ENCODE assay signal across 18 mouse cellular contexts in the genomic region with DNA sequence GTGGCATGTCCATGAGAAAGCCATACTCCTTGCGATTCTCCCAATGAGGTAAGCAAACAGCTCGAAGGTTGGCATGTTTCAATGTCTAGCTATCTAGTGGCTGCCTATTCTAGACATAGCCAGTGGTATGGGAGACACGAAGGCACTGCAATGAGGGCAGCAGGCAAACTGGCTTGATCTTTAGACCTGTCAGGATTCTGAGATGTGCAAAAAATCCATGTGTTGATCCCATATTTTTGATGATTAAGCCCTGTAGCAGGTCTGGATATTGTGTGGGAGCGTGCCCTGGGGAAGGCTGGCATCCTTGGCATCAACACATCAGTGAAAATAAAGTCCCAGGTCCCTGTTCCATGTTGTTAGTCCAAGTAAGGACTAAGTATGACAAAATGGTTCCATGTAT. TPM values are rescaled to one million over a fixed set of nuclear protein-coding genes. Genes with fewer than 3 reads are reported as not detected.
"Had no signal": no experiment of that assay in that cellular context is flagged by ENCODE, and none has a peak within 500 bp of the region (broad histone marks: within the 10 kb centered on the region; RNA-seq: fewer than 3 reads in every experiment).

No protein-coding gene starts in this region.

- H3K27me3 ChIP-seq: midbrain, embryonic 13.5 days; midbrain, embryonic 15.5 days; neural tube, embryonic 13.5 days; neural tube, embryonic 15.5 days had no signal

- H3K4me3 ChIP-seq: midbrain, embryonic 10.5 days; midbrain, embryonic 13.5 days; midbrain, embryonic 15.5 days; myocyte; neural tube, embryonic 13.5 days; neural tube, embryonic 15.5 days had no signal

- H3K9ac ChIP-seq: lung, embryonic 14.5 days; midbrain, embryonic 13.5 days; midbrain, embryonic 15.5 days; neural tube, embryonic 13.5 days; neural tube, embryonic 15.5 days had no signal

- DNase-seq: lung, adult 18-20 months; lung, embryonic 14.5 days; lung, postnatal 10 days; lung, postnatal 4 days; retina, postnatal 1 day; right cerebral cortex, adult 18-20 months; right cerebral cortex, postnatal 25 days; right cerebral cortex, postnatal 4 days; spleen, adult 18-20 months; thymus, adult 18-20 months had no signal

- H3K27ac ChIP-seq: midbrain, embryonic 10.5 days; midbrain, embryonic 13.5 days; midbrain, embryonic 15.5 days; neural tube, embryonic 13.5 days; neural tube, embryonic 15.5 days had no signal

- H3K4me1 ChIP-seq: midbrain, embryonic 10.5 days; midbrain, embryonic 15.5 days; neural tube, embryonic 15.5 days had no signal

- H3K9me3 ChIP-seq: midbrain, embryonic 10.5 days; midbrain, embryonic 13.5 days; midbrain, embryonic 15.5 days; neural tube, embryonic 13.5 days; neural tube, embryonic 15.5 days had no signal

- ATAC-seq: midbrain, embryonic 13.5 days; midbrain, embryonic 15.5 days had no signal

- H3K4me2 ChIP-seq: lung, embryonic 14.5 days; midbrain, embryonic 13.5 days; midbrain, embryonic 15.5 days; neural tube, embryonic 13.5 days; neural tube, embryonic 15.5 days had no signal

RNA-seq across cellular contexts. Expression of a gene that starts 29.0 kb away (rescaled TPM):
- total RNA-seq: megakaryocyte, adult 5-6 weeks; megakaryocyte-erythroid progenitor cell, adult 5-6 weeks had no signal
